Comparison of ENCODE assay signal across 11 mouse cellular contexts in genomic region chr15:94214440-94214839, GRCm38 (mm10).
DNase-seq lines count a peak whose midpoint lies in the region; ATAC-seq lines count a peak whose summit lies in the region.
"Had no signal": no experiment of that assay in that cellular context is flagged by ENCODE, and none has a peak within 500 bp of the region (broad histone marks: within the 10 kb centered on the region; RNA-seq: fewer than 3 reads in every experiment).

No protein-coding gene starts in this region.

- 22% methylated on average over 9 of the region's 9 CpGs for WGBS in kidney, embryonic 15.5 days
- WGBS in heart, embryonic 13.5 days, result 23% methylated on average over 9 of the region's 9 CpGs

- H3K36me3 ChIP-seq in kidney, embryonic 15.5 days, result no peaks in the 10 kb centered on the region
- H3K36me3 ChIP-seq in heart, embryonic 13.5 days, result no peaks in the 10 kb centered on the region
- H3K36me3 ChIP-seq: neural tube, embryonic 12.5 days had no signal

- H3K4me1 ChIP-seq in kidney, embryonic 15.5 days, result peaks cover 19% of the 10 kb centered on the region
- H3K4me1 ChIP-seq in heart, embryonic 13.5 days, result peaks cover 26% of the 10 kb centered on the region
- H3K4me1 ChIP-seq: neural tube, embryonic 12.5 days had no signal

- H3K9me3 ChIP-seq in kidney, embryonic 15.5 days (replicated peaks), result no peaks in the 10 kb centered on the region
- peaks cover 7% of the 10 kb centered on the region; the same call in 1 of the 2 replicates for H3K9me3 ChIP-seq in heart, embryonic 13.5 days
- H3K9me3 ChIP-seq: neural tube, embryonic 12.5 days had no signal

- no peak for DNase-seq in kidney, adult 8-10 months
- peak; percentile 39 for DNase-seq in T-cell, adult 2 months (ENCODE audit: low spot score)
- DNase-seq in naive thymus-derived CD4-positive, alpha-beta T cell, adult 2 months (ENCODE audit: low read depth), result peak; percentile 64
- DNase-seq in adipocyte (ENCODE audit: low spot score), result no peak
- no peak for DNase-seq in left cerebral cortex, adult 9 months (ENCODE audit: low spot score in 2 of 2)
- no peak for DNase-seq in lung, postnatal 36 days
- DNase-seq: cerebellum, adult 11 months; gastrocnemius, adult 2 months had no signal

- H3K4me3 ChIP-seq in kidney, embryonic 15.5 days (replicated peaks), result no peak overlapping the region
- H3K4me3 ChIP-seq in heart, embryonic 13.5 days, result no peak overlapping the region
- H3K4me3 ChIP-seq: gastrocnemius, adult 2 months; neural tube, embryonic 12.5 days had no signal

- ATAC-seq in kidney, embryonic 15.5 days (replicated peaks; ENCODE audit: low FRiP score), result peak; percentile 73
- ATAC-seq in heart, embryonic 13.5 days (ENCODE audit: extremely low read depth, insufficient number of reproducible peaks, low FRiP score, low TSS enrichment), result no peak

- no peaks in the 10 kb centered on the region for H3K27me3 ChIP-seq in kidney, embryonic 15.5 days
- H3K27me3 ChIP-seq in heart, embryonic 13.5 days (replicated peaks), result no peaks in the 10 kb centered on the region
- H3K27me3 ChIP-seq: neural tube, embryonic 12.5 days had no signal

- no peak overlapping the region for H3K9ac ChIP-seq in kidney, embryonic 15.5 days
- H3K9ac ChIP-seq in heart, embryonic 13.5 days, result 0 out of 2 replicates have a peak overlapping the region, but pooled peaks have one; percentile 37
- H3K9ac ChIP-seq: neural tube, embryonic 12.5 days had no signal

- H3K4me2 ChIP-seq in kidney, embryonic 15.5 days, result peak overlapping the region; percentile 19; the same call in 1 of the 2 replicates
- peak overlapping the region; percentile 10; the same call in 1 of the 2 replicates for H3K4me2 ChIP-seq in heart, embryonic 13.5 days
- H3K4me2 ChIP-seq: neural tube, embryonic 12.5 days had no signal

- H3K27ac ChIP-seq in kidney, embryonic 15.5 days, result peak overlapping the region; percentile 67
- H3K27ac ChIP-seq in heart, embryonic 13.5 days (replicated peaks), result peak overlapping the region; percentile 12; the same call in 1 of the 2 replicates
- H3K27ac ChIP-seq: gastrocnemius, adult 2 months; neural tube, embryonic 12.5 days had no signal

Comparison
In these comparisons a context has a peak if more than half of its experiments do, and no peak if none do; other contexts are left out.
1. DNase-seq: peak in T-cell, adult 2 months (single experiment) and naive thymus-derived CD4-positive, alpha-beta T cell, adult 2 months (single experiment); none in kidney, adult 8-10 months (0 of 2), adipocyte (single experiment), left cerebral cortex, adult 9 months (0 of 2) and lung, postnatal 36 days (single experiment).